Mouse (Mus musculus): Measurements from ENCODE around the gene Ndufaf4. TPM values are rescaled to one million over a fixed set of nuclear protein-coding genes. Genes with fewer than 3 reads are reported as not detected.

Ndufaf4 gene
- total RNA-seq, 2 experiments from 2014 or later = 65.2 to 70.0 TPM

Other genes starting within 250 kb of the Ndufaf4 start
- gene Klhl32, start 47.0 kb upstream of the Ndufaf4 start, total RNA-seq (2021) = under 1 TPM; 0.83 to 0.98 TPM
- gene Gpr63, start 68.3 kb downstream of the Ndufaf4 start, total RNA-seq (2021) = 1 to 10 TPM in 1 of 2 experiments, under 1 TPM in 1; 0.92 to 1.8 TPM